Mouse (Mus musculus) thymus, adult 2 months (tissue): ENCODE measurements around the gene Slfn5. TPM values are rescaled to one million over a fixed set of nuclear protein-coding genes. Genes with fewer than 3 reads are reported as not detected.
"Not testable (repeated sequence)": the region's sequence is repeated elsewhere in the genome, so short reads cannot be mapped to it uniquely, and the experiment has no call there.

Experiments used
- DNase-seq: peaks from one replicate; pipeline ENCODE4 v3.0.0; 2021
- H3K27ac ChIP-seq: fragments of 200-500 bp; 2 replicates; pipeline ENCODE4 v1.5.1; 2012; ENCODE audit warnings: low read length, control low read depth; ENCODE audit not compliant: control insufficient read depth, insufficient read depth
- H3K27me3 ChIP-seq: fragments of 200-500 bp; 2 replicates; pipeline ENCODE4 v1.6.1; 2012; ENCODE audit warnings: mild to moderate bottlenecking, low read length, moderate library complexity, mixed read lengths; ENCODE audit not compliant: control insufficient read depth, insufficient read depth
- H3K36me3 ChIP-seq: fragments of 200-500 bp; 2 replicates; pipeline ENCODE4 v1.6.1; 2012; ENCODE audit warnings: mild to moderate bottlenecking, low read length, moderate library complexity; ENCODE audit not compliant: control insufficient read depth, insufficient read depth
- H3K4me1 ChIP-seq: fragments of 200-500 bp; replicated peaks from 2 replicates; pipeline ENCODE4 v1.6.1; 2012; ENCODE audit warnings: low read length; ENCODE audit not compliant: control insufficient read depth, insufficient read depth
- H3K4me3 ChIP-seq: fragments of 200-500 bp; 2 replicates; pipeline ENCODE4 v1.5.1; 2012; ENCODE audit warnings: mild to moderate bottlenecking, low read length, control low read depth, moderate library complexity; ENCODE audit not compliant: control insufficient read depth, insufficient read depth
- CTCF ChIP-seq: fragments of 200-500 bp; IDR thresholded peaks from 2 replicates; pipeline ENCODE4 v1.5.1; 2012; ENCODE audit warnings: mild to moderate bottlenecking, control low read depth, low read length, moderate library complexity, borderline replicate concordance; ENCODE audit not compliant: control insufficient read depth, poor library complexity, insufficient read depth; ENCODE audit errors: extremely low read depth
- POLR2A ChIP-seq: fragments of 200-500 bp; IDR thresholded peaks from 2 replicates; pipeline ENCODE4 v1.6.1; 2012; ENCODE audit warnings: mild to moderate bottlenecking, low read length, control low read depth, moderate library complexity; ENCODE audit not compliant: control insufficient read depth, poor library complexity, insufficient read depth; ENCODE audit errors: extremely low read depth
- WGBS: fragments of 180-500 bp; shearing (Covaris S2); methylation state at CpG from one replicate; pipeline ENCODE4 v1.1.7; 2018; 5-methylcytosine and 5-hydroxymethylcytosine counted together
- polyA plus RNA-seq: library from polyadenylated mRNA; depleted of rRNA; stranded (reverse); fragments of >200 nt; gene quantifications from 2 replicates; pipeline ENCODE4 v1.2.3, GENCODE M21; 2012

Slfn5 gene
- polyA plus RNA-seq, 1 experiment, result 8.4 TPM

DNA sequence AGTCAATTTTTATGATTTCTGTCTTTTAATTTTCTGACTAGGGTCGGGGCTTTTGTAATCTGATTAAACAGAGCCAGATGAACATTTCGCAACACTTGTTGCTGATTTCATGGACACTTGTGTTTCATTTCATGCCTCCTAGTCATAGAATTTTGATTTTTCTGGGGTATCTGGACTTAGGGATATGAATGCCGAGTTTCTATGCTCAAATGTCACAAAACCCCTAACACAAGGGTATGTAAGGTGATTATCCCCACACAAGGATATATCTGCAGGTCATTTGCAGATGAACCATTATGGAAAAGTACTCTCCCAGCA is 21.6 kb upstream of the Slfn5 start:
- H3K4me1 ChIP-seq, result peaks cover 10% of the 10 kb centered on the region
- H3K4me3 ChIP-seq, result no peak overlapping the region
- WGBS, result 43% methylated on average over 3 of the region's 3 CpGs
- H3K27ac ChIP-seq, result no peak overlapping the region
- peaks cover 34% of the 10 kb centered on the region for H3K27me3 ChIP-seq
- H3K36me3 ChIP-seq, result no peaks in the 10 kb centered on the region
- no peak for DNase-seq
- TF ChIP-seq POLR2A (no peak), CTCF (no peak)

GRCm38 (mm10) chr11:82930391-82930955 is 20.7 kb upstream of the Slfn5 start:
- H3K4me1 ChIP-seq, H3K4me3 ChIP-seq, H3K27ac ChIP-seq, H3K36me3 ChIP-seq, DNase-seq: not testable (repeated sequence)
- WGBS, result 21% methylated on average over 84 of the region's 85 CpGs
- H3K27me3 ChIP-seq, result peaks cover 39% of the 10 kb centered on the region

GRCm38 (mm10) chr11:82931161-82931560 is 20.0 kb upstream of the Slfn5 start:
- not testable (repeated sequence) for H3K27ac ChIP-seq, H3K36me3 ChIP-seq, H3K4me3 ChIP-seq, H3K4me1 ChIP-seq, DNase-seq
- peaks cover 42% of the 10 kb centered on the region for H3K27me3 ChIP-seq
- 11% methylated on average over 63 of the region's 63 CpGs for WGBS

- not testable (repeated sequence) for H3K36me3 ChIP-seq, H3K4me3 ChIP-seq, H3K4me1 ChIP-seq, DNase-seq, H3K27ac ChIP-seq
- H3K27me3 ChIP-seq, result peaks cover 42% of the 10 kb centered on the region
- 6% methylated on average over 116 of the region's 119 CpGs for WGBS
These were observed 19.3 kb upstream of the Slfn5 start for GRCm38 (mm10) chr11:82931671-82932450.

- H3K36me3 ChIP-seq, result no peaks in the 10 kb centered on the region
- no peak for TF ChIP-seq POLR2A
- no peak for TF ChIP-seq CTCF
- no peak for DNase-seq
- WGBS, result 2% methylated on average over 29 of the region's 29 CpGs
- H3K4me3 ChIP-seq, result peak overlapping the region; percentile 20; the same call in 1 of the 2 replicates
- peaks cover 10% of the 10 kb centered on the region for H3K4me1 ChIP-seq
- peaks cover 42% of the 10 kb centered on the region for H3K27me3 ChIP-seq
- no peak overlapping the region for H3K27ac ChIP-seq
These were observed 18.0 kb upstream of the Slfn5 start for GRCm38 (mm10) chr11:82933186-82933585.

GRCm38 (mm10) chr11:82943336-82943735 is 7.8 kb upstream of the Slfn5 start:
- H3K27me3 ChIP-seq, result no peaks in the 10 kb centered on the region; the same call in 1 of the 2 replicates
- no peak overlapping the region for H3K4me3 ChIP-seq
- peaks cover 30% of the 10 kb centered on the region for H3K4me1 ChIP-seq
- peak; percentile 24 for DNase-seq
- H3K36me3 ChIP-seq, result no peaks in the 10 kb centered on the region
- H3K27ac ChIP-seq, result no peak overlapping the region
- no peak for TF ChIP-seq CTCF
- TF ChIP-seq POLR2A, result no peak
- 66% methylated on average over 6 of the region's 6 CpGs for WGBS

DNA sequence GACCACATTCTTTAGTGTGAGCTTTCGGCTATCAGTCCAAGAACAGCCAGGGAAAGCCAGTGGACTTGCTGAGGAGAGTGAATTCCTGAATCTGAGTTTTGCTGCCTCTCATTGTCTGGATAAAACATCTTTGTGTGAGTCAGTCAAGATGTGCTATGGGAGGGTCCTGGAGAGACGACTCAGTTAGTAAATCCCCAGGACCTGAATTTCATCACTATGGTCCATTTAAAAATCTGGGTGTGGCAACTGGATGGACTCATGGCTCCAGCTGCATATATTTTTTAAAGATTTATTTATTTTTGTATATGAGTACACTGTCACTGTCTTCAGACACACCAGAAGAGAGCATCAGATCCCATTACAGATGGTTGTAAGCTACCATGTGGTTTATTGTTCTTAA is 5.5 kb upstream of the Slfn5 start:
- Histone ChIP-seq H3K27me3 (no peaks in the 10 kb centered on the region), H3K36me3 (no peaks in the 10 kb centered on the region), H3K4me1 (peaks cover 36% of the 10 kb centered on the region), H3K4me3 (no peak overlapping the region), H3K27ac (no peak overlapping the region)
- TF ChIP-seq POLR2A (no peak), CTCF (no peak)
- WGBS, result 94% methylated on average over 2 of the region's 2 CpGs
- no peak for DNase-seq
